Mouse (Mus musculus): ENCODE results near the gene Cnmd. TPM values are rescaled to one million over a fixed set of nuclear protein-coding genes. Genes with fewer than 3 reads are reported as not detected.

The Cnmd gene
- polyA plus RNA-seq, 1 experiment from 2014 or later = 2.9 TPM

- Histone ChIP-seq H3K9me3 (no peaks in the 10 kb centered on the region), H3K27me3 (ENCODE audit: insufficient read depth, poor library complexity, severe bottlenecking) (no peaks in the 10 kb centered on the region), H3K36me3 (no peaks in the 10 kb centered on the region), H3K27ac (no peak overlapping the region), H3K4me1 (no peaks in the 10 kb centered on the region), H3K4me3 (no peak overlapping the region)
- DNase-seq (ENCODE audit: low spot score) = no peak
- WGBS = 79% methylated on average over 3 of the region's 3 CpGs
Observed at GRCm38 (mm10) chr14:79671008-79671407, 9.0 kb upstream of the Cnmd start.

DNA sequence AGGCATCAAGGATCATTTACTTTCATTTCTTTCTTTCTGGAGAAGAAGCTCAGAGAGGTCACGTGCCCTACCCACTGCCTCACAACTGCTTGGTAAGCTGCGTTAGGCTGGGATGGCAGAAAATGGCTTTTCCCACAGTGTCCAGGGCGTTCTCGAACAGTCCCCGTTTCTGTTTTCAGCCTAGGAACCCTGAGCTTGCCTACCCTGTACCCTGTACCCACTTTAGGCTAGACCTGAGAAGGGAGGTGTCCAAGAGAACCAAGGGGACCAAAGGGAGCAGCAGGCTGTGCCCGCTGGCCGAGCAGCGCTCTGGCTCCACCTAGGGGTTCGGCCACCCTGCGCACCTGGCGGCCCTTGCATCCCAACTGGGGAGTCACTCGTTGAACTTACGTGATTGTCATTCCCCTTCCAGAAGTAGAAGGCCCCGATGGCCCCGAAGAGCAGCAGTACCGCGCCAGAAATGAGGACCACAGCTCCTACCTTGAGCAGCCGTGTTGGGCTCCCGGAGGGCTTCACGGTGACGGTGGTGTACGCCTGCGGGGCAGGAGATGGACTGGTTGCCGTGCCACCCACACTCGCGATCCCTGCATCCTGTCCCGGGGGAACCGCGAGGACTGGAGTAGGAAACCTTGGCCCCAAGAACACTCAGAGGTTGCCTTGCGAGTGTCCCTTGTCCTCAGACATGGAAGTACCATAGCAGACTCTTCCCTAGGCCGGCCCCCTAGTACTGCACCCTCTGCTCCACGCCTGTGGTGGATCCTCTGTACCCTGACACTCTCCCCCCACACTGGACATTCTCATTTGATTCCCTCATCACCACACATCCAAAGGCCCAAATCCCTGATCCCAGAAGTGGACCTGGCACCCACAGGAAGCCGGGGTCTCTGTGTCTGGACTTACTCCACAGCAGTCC is 709 bp downstream of the Cnmd start:
- Histone ChIP-seq H3K4me3 (peak overlapping the region; percentile 48), H3K36me3 (no peaks in the 10 kb centered on the region), H3K4me1 (peaks cover 9% of the 10 kb centered on the region; the same call in 1 of the 2 replicates), H3K27ac (no peak overlapping the region), H3K9me3 (no peaks in the 10 kb centered on the region), H3K27me3 (ENCODE audit: insufficient read depth, poor library complexity, severe bottlenecking) (peaks cover 16% of the 10 kb centered on the region)
- DNase-seq (ENCODE audit: low spot score) = peak; percentile 78
- 17% methylated on average over 33 of the region's 33 CpGs for whole genome bisulfite sequencing

- no peak for DNase-seq (ENCODE audit: low spot score)
- 51% methylated on average over 5 of the region's 5 CpGs for WGBS
- Histone ChIP-seq H3K4me3 (no peak overlapping the region), H3K27ac (no peak overlapping the region), H3K4me1 (peaks cover 9% of the 10 kb centered on the region; the same call in 1 of the 2 replicates), H3K9me3 (no peaks in the 10 kb centered on the region), H3K27me3 (ENCODE audit: insufficient read depth, poor library complexity, severe bottlenecking) (peaks cover 16% of the 10 kb centered on the region), H3K36me3 (no peaks in the 10 kb centered on the region)
Observed at GRCm38 (mm10) chr14:79660467-79660866, 1.5 kb downstream of the Cnmd start.

DNA sequence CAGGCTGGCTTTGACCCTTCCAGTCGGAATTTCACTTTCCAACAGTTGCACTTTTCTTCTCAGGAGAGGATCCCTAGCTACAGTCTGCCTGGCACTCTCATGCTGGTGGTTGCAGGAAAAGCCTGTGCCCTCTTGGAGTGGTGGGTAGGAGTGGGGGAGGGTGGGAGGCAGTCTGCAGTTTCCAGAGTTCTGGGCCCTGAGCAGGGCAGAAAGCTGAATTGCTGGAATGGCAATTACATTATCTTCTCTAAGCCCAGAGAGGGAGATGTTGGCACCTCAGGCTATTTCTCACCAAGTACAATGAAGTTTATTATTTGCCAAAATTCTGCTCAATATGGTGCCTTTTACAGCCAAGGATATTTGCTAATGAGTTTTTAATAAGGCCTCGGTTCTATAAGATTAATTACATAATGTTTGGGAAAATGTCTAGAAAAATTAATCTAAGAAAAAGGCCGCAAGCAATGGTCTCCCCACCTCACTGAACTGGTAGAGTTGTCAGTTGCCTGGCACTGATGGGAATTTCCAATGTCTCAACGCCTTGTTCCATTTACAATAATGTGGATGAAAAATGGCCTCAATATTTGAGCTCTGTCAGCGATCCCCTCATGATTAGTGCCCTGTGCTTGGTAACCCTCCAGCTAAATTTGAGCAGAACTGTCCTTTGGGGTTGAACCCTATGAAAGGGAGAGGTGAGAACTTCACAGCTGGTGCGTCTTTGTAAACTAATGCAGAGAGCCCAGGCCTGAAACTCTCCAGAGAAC is 3.0 kb downstream of the Cnmd start:
- Histone ChIP-seq H3K36me3 (no peaks in the 10 kb centered on the region), H3K27me3 (ENCODE audit: insufficient read depth, poor library complexity, severe bottlenecking) (peaks cover 16% of the 10 kb centered on the region), H3K9me3 (no peaks in the 10 kb centered on the region), H3K27ac (no peak overlapping the region), H3K4me3 (no peak overlapping the region), H3K4me1 (peaks cover 9% of the 10 kb centered on the region; the same call in 1 of the 2 replicates)
- WGBS = 71% methylated on average over 6 of the region's 6 CpGs
- no peak for DNase-seq (ENCODE audit: low spot score)

GRCm38 (mm10) chr14:79658286-79658685 is 3.7 kb downstream of the Cnmd start:
- Histone ChIP-seq H3K27me3 (ENCODE audit: insufficient read depth, poor library complexity, severe bottlenecking) (peaks cover 16% of the 10 kb centered on the region), H3K9me3 (no peaks in the 10 kb centered on the region), H3K27ac (no peak overlapping the region), H3K36me3 (no peaks in the 10 kb centered on the region), H3K4me3 (no peak overlapping the region), H3K4me1 (peaks cover 9% of the 10 kb centered on the region; the same call in 1 of the 2 replicates)
- WGBS = 70% methylated on average over 5 of the region's 5 CpGs
- no peak for DNase-seq (ENCODE audit: low spot score)

GRCm38 (mm10) chr14:79652654-79653053 is 9.3 kb downstream of the Cnmd start:
- Histone ChIP-seq H3K27me3 (ENCODE audit: insufficient read depth, poor library complexity, severe bottlenecking) (no peaks in the 10 kb centered on the region), H3K36me3 (no peaks in the 10 kb centered on the region), H3K9me3 (no peaks in the 10 kb centered on the region), H3K4me3 (no peak overlapping the region), H3K27ac (no peak overlapping the region), H3K4me1 (no peaks in the 10 kb centered on the region)
- DNase-seq (ENCODE audit: low spot score) = no peak
- 63% methylated on average over 4 of the region's 4 CpGs for WGBS

- H3K27ac ChIP-seq = no peak overlapping the region
- 71% methylated on average over 3 of the region's 3 CpGs for WGBS
- H3K4me3 ChIP-seq = no peak overlapping the region
- peaks cover 8% of the 10 kb centered on the region for H3K4me1 ChIP-seq
- H3K27me3 ChIP-seq (ENCODE audit: insufficient read depth, poor library complexity, severe bottlenecking) = no peaks in the 10 kb centered on the region
- no peak for DNase-seq (ENCODE audit: low spot score)
- no peaks in the 10 kb centered on the region for H3K9me3 ChIP-seq
- no peaks in the 10 kb centered on the region for H3K36me3 ChIP-seq
Observed at GRCm38 (mm10) chr14:79649680-79650079, 12.3 kb downstream of the Cnmd start.

DNA sequence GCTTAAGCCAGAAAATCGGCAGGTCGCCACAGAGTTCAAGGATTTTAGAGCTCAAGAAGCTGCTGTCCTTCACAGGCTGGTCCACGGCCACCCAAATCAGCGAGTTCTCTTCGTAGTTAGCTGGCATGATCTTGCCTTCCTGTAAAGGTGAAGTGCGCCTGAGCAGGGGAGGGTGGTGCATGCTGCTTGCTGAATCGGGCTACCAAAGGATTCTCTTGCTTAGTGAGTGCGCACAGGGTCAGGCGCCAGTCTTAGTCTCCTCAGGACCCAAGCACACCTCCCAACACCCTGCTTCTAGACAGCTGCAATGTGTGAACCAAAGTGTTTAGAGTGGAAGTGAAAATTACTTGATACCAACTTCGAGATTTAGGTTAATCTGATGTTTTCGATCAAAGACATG is 16.6 kb downstream of the Cnmd start:
- WGBS = 12% methylated on average over 11 of the region's 11 CpGs
- Histone ChIP-seq H3K27ac (no peak overlapping the region), H3K36me3 (no peaks in the 10 kb centered on the region), H3K4me3 (peak overlapping the region; percentile 47), H3K27me3 (ENCODE audit: insufficient read depth, poor library complexity, severe bottlenecking) (no peaks in the 10 kb centered on the region; the same call in 1 of the 2 replicates), H3K9me3 (no peaks in the 10 kb centered on the region), H3K4me1 (peaks cover 11% of the 10 kb centered on the region)
- DNase-seq (ENCODE audit: low spot score) = no peak

DNA sequence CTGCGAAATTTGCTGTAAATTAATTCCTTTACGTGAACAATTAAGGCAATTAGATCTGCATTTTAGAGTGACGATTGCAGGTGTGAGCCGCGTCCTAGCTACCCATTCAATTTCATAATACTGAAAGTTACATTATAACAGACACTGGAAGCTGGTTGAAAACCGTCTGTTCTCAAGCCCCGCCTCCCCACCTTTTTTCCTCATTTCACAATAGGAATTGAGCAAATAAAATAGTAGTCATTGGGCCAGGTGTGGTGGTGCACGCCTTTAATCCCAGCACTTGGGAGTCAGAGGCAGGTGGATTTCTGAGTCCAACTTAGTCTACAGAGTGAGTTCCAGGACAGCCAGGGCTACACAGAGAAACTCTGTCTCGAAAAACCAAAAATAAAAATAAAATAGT is 19.9 kb downstream of the Cnmd start:
- Histone ChIP-seq H3K27me3 (ENCODE audit: insufficient read depth, poor library complexity, severe bottlenecking) (no peaks in the 10 kb centered on the region; the same call in 1 of the 2 replicates), H3K9me3 (no peaks in the 10 kb centered on the region), H3K27ac (no peak overlapping the region), H3K36me3 (no peaks in the 10 kb centered on the region), H3K4me1 (peaks cover 14% of the 10 kb centered on the region), H3K4me3 (no peak overlapping the region)
- WGBS = 84% methylated on average over 9 of the region's 9 CpGs
- DNase-seq (ENCODE audit: low spot score) = no peak

DNA sequence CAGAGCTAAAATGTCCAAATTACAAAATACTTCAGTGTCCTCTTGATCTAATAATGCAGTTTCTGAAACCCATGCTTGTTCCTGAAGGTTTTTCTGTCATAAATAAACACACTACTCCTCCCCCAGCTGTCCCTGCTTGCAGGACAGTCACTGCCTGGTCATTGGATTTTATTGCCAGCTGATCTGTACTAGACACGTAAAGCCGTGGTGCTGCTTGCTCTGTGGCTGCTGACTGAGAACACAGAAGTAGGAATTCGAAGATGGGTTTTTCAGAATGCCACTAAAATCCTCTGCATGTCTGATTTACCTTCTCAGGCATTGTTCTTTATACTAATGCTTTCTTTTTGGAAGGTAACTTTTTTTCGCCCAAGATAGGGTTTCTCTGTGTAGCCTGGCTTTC is 25.2 kb downstream of the Cnmd start:
- 76% methylated on average over 4 of the region's 4 CpGs for WGBS
- no peaks in the 10 kb centered on the region for H3K27me3 ChIP-seq (ENCODE audit: insufficient read depth, poor library complexity, severe bottlenecking)
- H3K4me3 ChIP-seq = no peak overlapping the region
- no peak for DNase-seq (ENCODE audit: low spot score)
- H3K4me1 ChIP-seq = peaks cover 3% of the 10 kb centered on the region; the same call in 1 of the 2 replicates
- peaks cover 8% of the 10 kb centered on the region; the same call in 1 of the 2 replicates for H3K36me3 ChIP-seq
- no peak overlapping the region for H3K27ac ChIP-seq
- no peaks in the 10 kb centered on the region for H3K9me3 ChIP-seq

GRCm38 (mm10) chr14:79633196-79633595 is 28.8 kb downstream of the Cnmd start:
- H3K4me3 ChIP-seq = no peak overlapping the region
- H3K27ac ChIP-seq = no peak overlapping the region
- peaks cover 37% of the 10 kb centered on the region for H3K36me3 ChIP-seq
- WGBS = 92% methylated on average over 2 of the region's 2 CpGs
- 0 out of 2 replicates have a peak, but pooled peaks cover 3% of the 10 kb centered on the region for H3K4me1 ChIP-seq
- H3K9me3 ChIP-seq = no peaks in the 10 kb centered on the region
- no peak for DNase-seq (ENCODE audit: low spot score)
- no peaks in the 10 kb centered on the region for H3K27me3 ChIP-seq (ENCODE audit: insufficient read depth, poor library complexity, severe bottlenecking)

DNA sequence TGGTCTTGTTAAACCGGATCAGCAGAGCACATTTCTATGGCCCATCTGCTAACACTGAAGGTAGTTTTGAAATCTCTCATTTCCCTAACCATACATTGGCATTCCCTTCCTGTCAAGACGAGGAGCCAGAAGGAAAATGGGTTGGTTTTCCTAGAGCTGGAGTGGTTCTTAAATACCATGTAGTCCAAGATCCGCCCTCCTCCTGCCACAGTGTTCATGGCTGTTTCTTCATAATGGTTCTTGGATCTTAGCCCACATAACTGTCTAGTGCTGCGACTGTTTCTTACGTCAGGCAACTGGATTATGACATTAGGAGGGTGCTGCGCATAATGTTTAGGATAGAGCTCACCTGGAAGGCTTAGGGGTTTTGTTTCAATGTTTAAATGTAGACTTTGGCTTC is 29.6 kb downstream of the Cnmd start:
- WGBS = 93% methylated on average over 6 of the region's 6 CpGs
- Histone ChIP-seq H3K27me3 (ENCODE audit: insufficient read depth, poor library complexity, severe bottlenecking) (no peaks in the 10 kb centered on the region), H3K27ac (no peak overlapping the region), H3K9me3 (no peaks in the 10 kb centered on the region), H3K36me3 (peaks cover 42% of the 10 kb centered on the region), H3K4me1 (no peaks in the 10 kb centered on the region), H3K4me3 (no peak overlapping the region)
- DNase-seq (ENCODE audit: low spot score) = no peak

DNA sequence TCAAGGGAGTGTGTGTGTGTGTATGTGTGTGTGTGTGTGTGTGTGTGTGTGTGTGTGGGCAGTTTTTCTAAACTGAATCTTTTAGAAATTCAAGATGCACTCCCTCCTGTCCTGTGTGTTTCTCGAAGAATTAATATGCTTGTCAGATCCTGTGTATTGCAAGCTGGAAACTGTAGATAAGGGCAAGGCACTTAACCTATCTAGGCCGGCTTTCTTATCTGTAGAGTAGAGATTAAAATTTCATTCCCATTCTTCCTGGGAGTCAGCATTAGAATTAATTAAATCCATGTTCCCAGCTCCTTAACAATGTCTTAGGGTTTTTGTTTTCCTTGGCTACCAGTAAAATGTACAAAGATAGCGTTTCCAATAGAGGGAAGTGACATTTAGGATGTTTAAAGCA is 40.8 kb downstream of the Cnmd start:
- WGBS = 32% methylated on average over 3 of the region's 3 CpGs
- no peak for DNase-seq (ENCODE audit: low spot score)
- Histone ChIP-seq H3K27me3 (ENCODE audit: insufficient read depth, poor library complexity, severe bottlenecking) (no peaks in the 10 kb centered on the region), H3K36me3 (peaks cover 60% of the 10 kb centered on the region), H3K4me3 (no peak overlapping the region), H3K4me1 (no peaks in the 10 kb centered on the region), H3K27ac (no peak overlapping the region), H3K9me3 (no peaks in the 10 kb centered on the region)

Data from heart, embryonic 10.5 days (tissue).